Mouse (Mus musculus) embryonic facial prominence, embryonic 15.5 days (tissue): Measurements from ENCODE around the gene AA467197. TPM values are rescaled to one million over a fixed set of nuclear protein-coding genes. Genes with fewer than 3 reads are reported as not detected.
A peak's percentile ranks its signal among the peaks of the same experiment; 100 is the strongest.

Experiments
- ATAC-seq: fragments of 200-750 bp; cut with Nextera tagmentation; 2 replicates; pipeline ENCODE4 v1.8.0; 2017; ENCODE audit warnings: low read depth, moderate TSS enrichment; ENCODE audit not compliant: insufficient number of reproducible peaks, low FRiP score, low TSS enrichment
- H3K27ac ChIP-seq: fragments of 300-500 bp; sonication (generic); replicated peaks from 2 replicates; pipeline ENCODE4 v1.5.1; 2015; ENCODE audit warnings: mild to moderate bottlenecking, inconsistent platforms
- H3K27me3 ChIP-seq: fragments of 300-500 bp; sonication (generic); 2 replicates; pipeline ENCODE4 v1.6.1; 2015; ENCODE audit warnings: inconsistent platforms
- H3K36me3 ChIP-seq: fragments of 300-500 bp; sonication (generic); 2 replicates; pipeline ENCODE4 v1.6.1; 2015; ENCODE audit warnings: mild to moderate bottlenecking, inconsistent platforms
- H3K4me1 ChIP-seq: fragments of 300-500 bp; sonication (generic); 2 replicates; pipeline ENCODE4 v1.6.1; 2015; ENCODE audit warnings: inconsistent platforms
- H3K4me2 ChIP-seq: fragments of 300-500 bp; sonication (generic); replicated peaks from 2 replicates; pipeline ENCODE4 v1.6.1; 2015; ENCODE audit warnings: mild to moderate bottlenecking, inconsistent platforms
- H3K4me3 ChIP-seq: fragments of 300-500 bp; sonication (generic); replicated peaks from 2 replicates; pipeline ENCODE4 v1.5.1; 2015; ENCODE audit warnings: mild to moderate bottlenecking, inconsistent platforms
- H3K9ac ChIP-seq: fragments of 300-500 bp; sonication (generic); 2 replicates; pipeline ENCODE4 v1.6.1; 2015; ENCODE audit warnings: inconsistent platforms
- H3K9me3 ChIP-seq: fragments of 300-500 bp; sonication (generic); replicated peaks from 2 replicates; pipeline ENCODE4 v1.6.1; 2016; ENCODE audit warnings: inconsistent platforms
- WGBS: fragments of 180-500 bp; shearing (Covaris S2); methylation state at CpG from one replicate; pipeline ENCODE4 v1.1.7; 2015; 5-methylcytosine and 5-hydroxymethylcytosine counted together
- polyA plus RNA-seq: library from polyadenylated mRNA; unstranded; fragments of >200 nt; fragmentation: Nextera tagmentation; extraction: Ambion mirVana; gene quantifications from 2 replicates; pipeline ENCODE4 v1.2.1, GENCODE M21; 2015

AA467197 gene
- polyA plus RNA-seq, 1 experiment from 2014 or later, result 0.53 TPM

DNA sequence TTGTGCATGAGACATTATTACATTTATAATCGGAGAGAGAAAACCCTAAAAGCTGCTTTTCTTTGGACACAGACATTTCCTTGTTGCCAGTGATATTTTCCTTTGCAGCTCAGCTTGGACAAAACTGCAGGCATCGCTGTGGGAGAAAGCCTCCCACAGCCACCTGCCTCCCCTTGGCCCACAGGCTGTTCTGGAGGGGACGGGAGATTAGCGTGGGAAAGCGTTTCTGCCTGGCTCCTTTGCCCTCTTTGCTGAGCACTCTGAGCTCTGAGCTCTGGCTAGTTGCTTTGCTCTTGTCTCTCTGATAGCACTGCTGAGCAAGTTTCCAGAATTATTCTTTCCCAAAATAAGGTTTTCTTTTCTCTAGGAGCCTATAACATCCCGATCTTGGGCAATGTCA lies 20.5 kb upstream of the AA467197 start:
- H3K27me3 ChIP-seq, result peaks cover 7% of the 10 kb centered on the region; the same call in 1 of the 2 replicates
- ATAC-seq, result no peak
- no peaks in the 10 kb centered on the region for H3K36me3 ChIP-seq
- no peak overlapping the region for H3K4me2 ChIP-seq
- no peaks in the 10 kb centered on the region for H3K9me3 ChIP-seq
- no peak overlapping the region for H3K27ac ChIP-seq
- no peak overlapping the region for H3K9ac ChIP-seq
- peaks cover 2% of the 10 kb centered on the region; the same call in 1 of the 2 replicates for H3K4me1 ChIP-seq
- WGBS, result 63% methylated on average over 6 of the region's 6 CpGs
- H3K4me3 ChIP-seq, result no peak overlapping the region

GRCm38 (mm10) chr2:122617792-122618191 lies 19.0 kb upstream of the AA467197 start:
- Histone ChIP-seq H3K27ac (no peak overlapping the region), H3K9me3 (no peaks in the 10 kb centered on the region), H3K4me3 (no peak overlapping the region), H3K4me1 (no peaks in the 10 kb centered on the region), H3K36me3 (no peaks in the 10 kb centered on the region), H3K27me3 (no peaks in the 10 kb centered on the region; the same call in 1 of the 2 replicates), H3K9ac (no peak overlapping the region), H3K4me2 (no peak overlapping the region)
- WGBS, result 84% methylated on average over 6 of the region's 6 CpGs
- no peak for ATAC-seq

DNA sequence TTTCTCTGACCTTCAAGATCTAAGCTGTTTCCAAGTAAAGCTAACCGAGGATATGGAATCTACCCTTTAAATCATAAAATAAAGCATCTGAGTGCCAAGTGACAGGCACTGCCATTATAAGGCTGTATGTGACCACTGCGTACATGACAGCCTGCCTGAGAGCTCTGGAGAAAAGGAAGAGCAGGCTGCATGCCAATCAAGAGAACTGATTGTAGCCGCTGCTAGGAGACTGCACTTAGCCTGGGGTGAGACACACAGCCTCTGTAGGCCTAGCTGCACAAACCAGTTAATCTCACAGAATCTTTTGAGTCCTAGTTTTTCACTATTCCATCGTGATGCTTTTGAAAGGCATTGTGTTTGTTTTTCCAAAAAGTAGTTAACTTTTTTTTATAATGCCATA lies 18.1 kb upstream of the AA467197 start:
- no peak overlapping the region for H3K4me2 ChIP-seq
- no peak for ATAC-seq
- WGBS, result 46% methylated on average over 4 of the region's 4 CpGs

GRCm38 (mm10) chr2:122621337-122622110 lies 15.3 kb upstream of the AA467197 start:
- H3K9ac ChIP-seq, result no peak overlapping the region
- no peaks in the 10 kb centered on the region for H3K36me3 ChIP-seq
- 82% methylated on average over 9 of the region's 9 CpGs for WGBS
- no peaks in the 10 kb centered on the region for H3K4me1 ChIP-seq
- no peak overlapping the region for H3K27ac ChIP-seq
- H3K27me3 ChIP-seq, result no peaks in the 10 kb centered on the region
- H3K9me3 ChIP-seq, result no peaks in the 10 kb centered on the region
- H3K4me2 ChIP-seq, result no peak overlapping the region
- ATAC-seq, result no peak
- no peak overlapping the region for H3K4me3 ChIP-seq

More for the DNA sequence above, 18.1 kb upstream of the AA467197 start:
- H3K36me3 ChIP-seq, result no peaks in the 10 kb centered on the region
- no peak overlapping the region for H3K9ac ChIP-seq
- H3K27me3 ChIP-seq, result no peaks in the 10 kb centered on the region; the same call in 1 of the 2 replicates
- no peaks in the 10 kb centered on the region for H3K4me1 ChIP-seq
- H3K9me3 ChIP-seq, result no peaks in the 10 kb centered on the region
- no peak overlapping the region for H3K27ac ChIP-seq
- no peak overlapping the region for H3K4me3 ChIP-seq

DNA sequence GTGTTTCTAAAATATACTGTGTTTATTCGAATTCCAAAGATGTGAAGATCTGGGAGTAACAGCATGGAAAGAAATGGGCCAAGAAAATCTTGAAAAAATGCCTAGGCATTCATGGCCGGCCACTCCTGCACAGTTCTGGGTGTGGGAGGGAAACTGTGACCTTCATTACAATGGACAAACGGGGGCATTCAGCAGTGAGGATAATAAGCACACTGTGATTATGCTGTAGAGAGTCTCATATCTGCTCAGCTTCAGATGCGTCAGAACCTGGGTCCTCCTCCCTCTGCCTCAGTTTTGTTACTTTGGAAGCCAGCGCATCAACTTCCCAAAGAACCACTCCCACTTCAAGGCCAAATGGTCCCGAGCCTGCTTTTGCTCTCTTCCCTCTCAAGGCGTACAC lies 10.9 kb upstream of the AA467197 start:
- H3K9me3 ChIP-seq, result no peaks in the 10 kb centered on the region
- no peaks in the 10 kb centered on the region; the same call in 1 of the 2 replicates for H3K27me3 ChIP-seq
- H3K36me3 ChIP-seq, result no peaks in the 10 kb centered on the region
- H3K4me2 ChIP-seq, result no peak overlapping the region
- H3K4me1 ChIP-seq, result peaks cover 5% of the 10 kb centered on the region; the same call in 1 of the 2 replicates
- no peak overlapping the region for H3K4me3 ChIP-seq
- 59% methylated on average over 7 of the region's 7 CpGs for WGBS
- H3K9ac ChIP-seq, result no peak overlapping the region
- ATAC-seq, result no peak
- H3K27ac ChIP-seq, result no peak overlapping the region

- H3K27ac ChIP-seq, result no peak overlapping the region
- ATAC-seq, result no peak
- no peak overlapping the region for H3K4me2 ChIP-seq
Observed at GRCm38 (mm10) chr2:122628976-122629375, 7.8 kb upstream of the AA467197 start.

GRCm38 (mm10) chr2:122629871-122630270 lies 6.9 kb upstream of the AA467197 start:
- peaks cover 19% of the 10 kb centered on the region for H3K4me1 ChIP-seq
- ATAC-seq, result no peak
- H3K4me2 ChIP-seq, result peak overlapping the region; percentile 98
- 59% methylated on average over 6 of the region's 6 CpGs for WGBS
- peaks cover 8% of the 10 kb centered on the region; the same call in 1 of the 2 replicates for H3K36me3 ChIP-seq
- no peak overlapping the region for H3K27ac ChIP-seq
- H3K27me3 ChIP-seq, result no peaks in the 10 kb centered on the region; the same call in 1 of the 2 replicates
- H3K9ac ChIP-seq, result no peak overlapping the region
- H3K9me3 ChIP-seq, result no peaks in the 10 kb centered on the region
- H3K4me3 ChIP-seq, result peak overlapping the region; percentile 99

More at GRCm38 (mm10) chr2:122628976-122629375, 7.8 kb upstream of the AA467197 start:
- WGBS, result under 1% methylated on average over 7 of the region's 7 CpGs
- peaks cover 8% of the 10 kb centered on the region; the same call in 1 of the 2 replicates for H3K36me3 ChIP-seq
- H3K4me1 ChIP-seq, result peaks cover 19% of the 10 kb centered on the region
- H3K27me3 ChIP-seq, result no peaks in the 10 kb centered on the region; the same call in 1 of the 2 replicates
- no peaks in the 10 kb centered on the region for H3K9me3 ChIP-seq
- H3K9ac ChIP-seq, result no peak overlapping the region
- no peak overlapping the region for H3K4me3 ChIP-seq

DNA sequence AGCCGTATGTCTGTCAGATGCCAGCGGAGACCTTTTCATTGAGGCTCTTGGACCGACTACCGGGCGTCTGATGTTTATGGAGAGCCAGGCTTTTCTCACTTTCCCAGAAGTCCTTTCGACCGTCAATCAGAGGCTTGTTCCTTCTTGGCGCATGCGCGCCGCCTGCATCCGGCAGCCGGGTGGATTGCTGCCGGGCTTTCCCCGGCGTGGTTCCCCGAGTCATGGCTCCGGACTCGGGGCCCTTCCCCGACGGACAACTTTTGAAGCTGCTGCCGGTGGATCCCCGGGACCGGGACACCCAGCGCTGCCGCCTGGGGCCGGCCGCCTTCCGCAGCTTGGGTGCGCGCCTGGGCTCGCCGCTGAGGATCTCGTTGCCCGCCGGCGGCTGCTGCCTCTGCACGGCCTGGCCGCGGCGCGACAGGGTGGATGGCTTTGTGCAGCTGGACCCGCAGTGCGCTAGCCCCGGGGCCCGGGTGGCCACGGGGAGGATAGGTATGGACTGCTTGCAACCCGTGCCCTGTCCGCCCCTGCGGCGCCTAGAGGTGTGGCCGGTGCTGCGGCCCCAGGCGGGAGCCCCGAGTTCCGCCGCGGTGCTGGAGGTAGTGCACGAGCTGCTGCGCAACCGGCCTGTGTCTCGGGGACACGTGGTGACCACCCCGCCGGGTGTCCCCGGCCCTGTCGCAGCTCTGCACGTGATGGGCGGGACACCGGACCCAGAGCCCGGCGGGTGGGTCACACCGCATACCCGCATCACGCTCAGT lies 6.1 kb upstream of the AA467197 start:
- H3K9me3 ChIP-seq, result no peaks in the 10 kb centered on the region
- H3K9ac ChIP-seq, result peak overlapping the region; percentile 93
- H3K4me3 ChIP-seq, result peak overlapping the region; percentile 99
- peaks cover 19% of the 10 kb centered on the region for H3K4me1 ChIP-seq
- ATAC-seq, result peak; percentile 75
- peak overlapping the region; percentile 75 for H3K27ac ChIP-seq
- WGBS, result under 1% methylated on average over 73 of the region's 75 CpGs
- H3K4me2 ChIP-seq, result peak overlapping the region; percentile 98
- H3K36me3 ChIP-seq, result peaks cover 8% of the 10 kb centered on the region; the same call in 1 of the 2 replicates
- no peaks in the 10 kb centered on the region; the same call in 1 of the 2 replicates for H3K27me3 ChIP-seq

DNA sequence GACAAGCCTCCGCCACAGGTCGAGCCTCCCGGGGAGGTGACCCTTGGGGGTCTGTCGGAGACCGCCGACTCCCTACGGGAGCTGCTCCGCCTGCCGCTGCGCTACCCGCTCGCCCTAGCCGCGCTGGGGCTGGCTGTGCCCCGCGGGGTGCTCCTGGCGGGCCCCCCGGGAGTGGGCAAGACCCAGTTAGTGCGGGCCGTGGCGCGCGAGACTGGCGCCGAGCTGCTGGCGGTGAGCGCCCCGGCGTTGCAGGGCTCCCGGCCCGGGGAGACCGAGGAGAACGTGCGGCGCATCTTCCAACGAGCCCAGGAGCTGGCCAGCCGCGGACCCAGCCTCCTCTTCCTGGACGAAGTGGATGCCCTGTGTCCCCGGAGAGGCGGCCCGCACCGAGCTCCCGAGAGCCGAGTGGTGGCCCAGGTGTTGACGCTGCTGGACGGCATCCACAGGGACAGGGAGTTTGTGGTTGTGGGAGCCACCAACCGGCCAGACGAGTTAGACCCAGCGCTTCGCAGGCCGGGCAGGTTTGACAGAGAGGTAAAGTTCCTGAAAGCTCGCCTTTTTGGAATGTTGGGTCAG lies 5.5 kb upstream of the AA467197 start:
- peak; percentile 48 for ATAC-seq
- Histone ChIP-seq H3K36me3 (peaks cover 8% of the 10 kb centered on the region; the same call in 1 of the 2 replicates), H3K4me2 (peak overlapping the region; percentile 98), H3K9ac (peak overlapping the region; percentile 93), H3K4me1 (peaks cover 19% of the 10 kb centered on the region), H3K27ac (peak overlapping the region; percentile 75; the same call in 1 of the 2 replicates), H3K9me3 (no peaks in the 10 kb centered on the region), H3K4me3 (peak overlapping the region; percentile 99), H3K27me3 (no peaks in the 10 kb centered on the region; the same call in 1 of the 2 replicates)
- under 1% methylated on average over 48 of the region's 53 CpGs for whole genome bisulfite sequencing

DNA sequence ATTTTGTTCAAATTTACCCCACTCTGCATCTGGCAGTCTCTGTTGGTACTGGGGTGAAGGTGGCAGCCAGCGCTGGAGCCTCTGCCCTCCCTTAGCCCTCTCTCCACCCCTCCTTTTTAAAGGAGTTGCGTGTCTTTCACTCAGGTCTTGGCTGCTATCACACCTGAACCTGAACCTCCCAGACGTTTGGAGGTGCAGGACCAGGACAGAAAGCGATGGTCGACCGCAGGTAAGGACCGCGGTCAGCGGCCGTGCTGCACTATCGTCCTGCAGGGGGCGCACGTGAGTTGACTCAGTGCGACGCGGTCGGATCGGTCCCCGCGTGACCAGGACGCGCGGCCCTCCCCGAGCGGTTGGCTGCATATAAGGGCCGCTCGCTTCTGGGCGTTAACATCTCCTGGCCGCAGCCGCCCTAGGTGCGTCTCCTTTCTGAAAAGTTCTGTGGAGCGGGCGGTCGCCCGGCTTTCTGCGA lies 776 bp downstream of the AA467197 start:
- Histone ChIP-seq H3K27me3 (peaks cover 10% of the 10 kb centered on the region), H3K27ac (no peak overlapping the region), H3K9me3 (no peaks in the 10 kb centered on the region), H3K4me2 (peak overlapping the region; percentile 82), H3K36me3 (peaks cover 4% of the 10 kb centered on the region; the same call in 1 of the 2 replicates), H3K4me3 (peak overlapping the region; percentile 43), H3K9ac (no peak overlapping the region; the same call in 1 of the 2 replicates), H3K4me1 (peaks cover 5% of the 10 kb centered on the region; the same call in 1 of the 2 replicates)
- no peak; the same call in 1 of the 2 replicates for ATAC-seq
- 1% methylated on average over 36 of the region's 36 CpGs for WGBS
